Mouse (Mus musculus) brain, embryonic 18.5 days (tissue): ENCODE data around the gene Cyfip2.

Source experiments
- DNase-seq: peaks from one replicate; pipeline ENCODE4 v3.0.0-alpha.2; 2012; ENCODE audit warnings: low read depth, low spot score

Gene Cyfip2

GRCm38 (mm10) chr11:46308271-46308974 is 4.2 kb downstream of the Cyfip2 start:
- DNase-seq: no peak

DNA sequence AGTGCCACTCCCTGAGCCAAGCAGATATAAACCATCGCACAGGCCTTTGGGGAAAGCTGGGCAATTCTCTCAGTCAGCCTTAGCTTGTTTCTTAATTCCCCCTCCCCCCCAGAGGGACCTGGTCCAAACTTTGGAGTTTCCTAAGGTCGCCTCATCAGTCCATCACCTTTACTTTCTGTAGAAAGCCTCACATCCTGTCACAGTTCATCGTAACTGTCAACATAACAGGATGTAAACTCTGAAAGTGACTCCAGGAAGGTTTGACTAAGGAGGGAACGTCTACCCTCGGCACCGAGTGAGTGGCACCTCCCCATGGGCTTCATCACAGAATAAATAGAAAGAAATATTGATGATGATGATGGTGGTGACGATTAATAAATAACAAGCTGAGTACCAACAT is 4.9 kb downstream of the Cyfip2 start:
- no peak for DNase-seq

GRCm38 (mm10) chr11:46306776-46307175 is 5.9 kb downstream of the Cyfip2 start:
- DNase-seq: no peak

DNA sequence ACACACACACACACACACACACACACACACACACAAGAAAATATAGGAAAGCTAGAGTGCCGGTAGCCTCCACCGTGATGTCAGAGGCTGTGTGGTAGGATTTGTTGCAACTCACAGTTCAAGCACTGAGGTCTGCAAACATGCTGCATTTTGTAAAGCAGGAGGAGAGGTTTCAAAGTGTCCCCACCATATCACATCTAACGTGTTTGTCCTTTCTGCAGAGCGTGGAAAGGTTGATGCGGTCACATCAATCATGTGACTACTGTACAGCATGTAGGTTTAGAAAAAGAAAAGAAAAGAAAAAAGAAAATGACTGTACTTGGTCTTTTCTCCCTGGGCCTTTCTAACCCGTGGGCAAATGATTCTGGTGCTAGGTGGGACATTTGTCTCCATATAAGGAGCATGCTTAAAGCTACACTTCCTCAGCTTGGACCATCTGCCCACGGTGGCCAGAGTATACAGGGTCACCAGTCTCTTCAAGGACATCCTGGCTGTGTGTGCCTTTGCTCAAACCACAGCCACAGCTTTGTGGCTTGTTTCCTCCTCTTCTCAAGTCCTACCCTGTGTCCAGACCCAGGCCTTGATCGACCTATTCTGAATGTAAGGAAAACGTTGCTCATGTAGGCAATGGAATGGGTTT is 6.7 kb downstream of the Cyfip2 start:
- no peak for DNase-seq

DNA sequence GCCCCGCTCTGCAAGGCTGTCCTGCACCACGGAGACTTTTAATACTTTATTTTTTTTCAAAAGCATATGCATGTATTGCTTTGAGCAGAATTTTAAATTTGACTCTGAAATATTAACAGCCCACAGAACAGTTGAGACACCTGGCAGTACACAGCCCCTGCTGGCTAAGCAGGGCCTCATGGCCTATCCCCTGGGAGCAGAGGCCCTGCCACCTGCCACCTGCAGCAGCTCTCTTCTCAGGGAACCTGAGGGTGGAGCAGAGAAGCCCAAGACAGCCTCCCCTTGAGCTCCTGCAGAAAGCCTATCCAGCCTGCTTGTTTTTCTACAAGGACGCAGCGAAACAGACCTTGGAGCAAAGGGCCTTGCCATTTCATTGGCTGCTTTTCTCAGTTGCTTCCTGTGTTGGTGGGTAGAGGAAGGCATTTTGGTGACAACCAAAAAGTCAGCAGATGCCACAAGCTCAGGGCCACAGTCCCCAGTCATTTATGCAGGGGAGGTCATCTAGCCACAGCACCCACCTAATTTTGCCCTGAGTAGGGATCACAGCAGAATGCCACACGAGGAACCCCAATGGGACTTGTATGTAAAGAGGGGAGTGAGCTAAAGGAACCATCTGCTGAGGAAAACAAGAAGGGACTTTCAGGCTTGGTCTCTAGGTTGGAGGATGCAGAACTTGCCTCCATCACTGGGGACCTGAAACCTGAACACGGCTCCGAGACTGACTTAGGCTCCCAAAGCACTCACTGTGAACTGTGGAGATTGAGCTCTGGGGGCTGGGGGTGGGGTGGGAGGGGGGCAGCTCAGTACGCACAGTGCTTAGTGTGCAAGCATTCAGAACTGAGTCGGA is 7.6 kb downstream of the Cyfip2 start:
- no peak for DNase-seq

GRCm38 (mm10) chr11:46304093-46304492 is 8.6 kb downstream of the Cyfip2 start:
- DNase-seq: no peak

DNA sequence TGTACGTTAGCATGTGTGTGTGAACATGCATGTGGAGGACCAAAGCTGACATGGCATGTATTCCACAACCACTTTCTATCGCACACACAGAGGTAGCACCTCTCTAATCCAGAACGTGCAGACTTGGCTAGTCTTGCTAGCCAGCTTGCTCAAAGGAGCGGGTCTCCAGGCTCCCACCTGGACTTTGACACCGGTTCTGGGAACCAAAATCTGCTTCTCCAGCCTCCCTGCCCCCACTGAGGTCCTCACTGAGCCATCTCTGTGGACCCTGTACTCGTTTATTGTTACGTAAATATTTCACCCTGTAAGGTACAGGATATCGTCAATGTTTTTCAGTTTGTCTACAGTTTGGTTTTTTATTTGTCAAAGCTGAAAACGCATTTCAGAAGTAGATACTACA is 10.2 kb downstream of the Cyfip2 start:
- DNase-seq: no peak

DNA sequence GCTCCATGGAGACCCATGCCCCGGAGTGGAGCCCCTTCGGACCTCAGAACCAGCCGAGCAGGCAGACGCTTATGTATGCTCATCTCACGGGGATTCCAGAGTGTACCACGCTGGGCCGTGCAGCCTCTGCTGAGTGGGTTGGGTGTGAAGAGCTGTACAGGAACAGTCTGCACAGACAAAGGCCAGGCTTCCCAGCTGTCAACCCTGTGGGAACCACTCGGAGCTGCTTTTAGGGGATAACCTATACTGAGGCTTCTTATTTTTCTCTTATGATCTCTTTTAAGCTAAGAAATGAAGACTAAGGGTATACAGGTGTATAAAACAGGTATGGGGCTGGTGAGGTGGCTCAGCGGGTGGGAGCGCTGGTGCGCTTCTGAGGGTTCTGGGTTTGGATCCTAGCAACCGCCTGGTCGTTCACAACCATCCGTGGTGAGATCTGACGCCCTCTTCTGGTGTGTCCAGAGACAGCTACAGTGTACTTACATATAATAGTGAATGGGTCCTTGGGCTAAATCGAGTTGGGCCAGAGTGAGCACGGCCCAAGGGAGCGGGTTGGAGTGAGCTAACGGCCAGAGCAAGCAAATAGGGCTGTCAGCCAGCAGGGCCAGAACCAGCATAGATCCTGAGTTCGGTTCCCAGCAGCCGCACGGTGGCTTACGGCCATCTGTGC is 10.9 kb downstream of the Cyfip2 start:
- DNase-seq: no peak

DNA sequence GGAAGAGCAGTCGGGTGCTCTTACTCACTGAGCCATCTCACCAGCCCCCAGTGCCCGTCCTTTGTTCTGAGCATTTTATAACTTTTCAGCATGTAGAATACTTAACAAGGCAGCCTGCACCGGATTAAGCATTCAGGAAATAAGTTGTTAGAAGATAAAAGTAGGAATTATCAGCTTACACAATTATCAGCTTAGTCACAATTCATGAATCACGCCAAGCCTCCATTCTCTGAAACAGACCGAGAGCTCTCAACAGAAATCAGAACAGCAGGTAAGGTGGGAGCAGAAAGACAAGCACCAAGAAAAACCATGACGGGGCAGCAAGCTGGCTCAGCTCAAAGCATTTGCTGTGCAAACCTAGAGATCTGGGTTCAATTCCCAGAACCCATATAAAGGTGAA is 12.8 kb downstream of the Cyfip2 start:
- no peak for DNase-seq

- no peak for DNase-seq
Observed at GRCm38 (mm10) chr11:46298889-46299785, 13.5 kb downstream of the Cyfip2 start.

DNA sequence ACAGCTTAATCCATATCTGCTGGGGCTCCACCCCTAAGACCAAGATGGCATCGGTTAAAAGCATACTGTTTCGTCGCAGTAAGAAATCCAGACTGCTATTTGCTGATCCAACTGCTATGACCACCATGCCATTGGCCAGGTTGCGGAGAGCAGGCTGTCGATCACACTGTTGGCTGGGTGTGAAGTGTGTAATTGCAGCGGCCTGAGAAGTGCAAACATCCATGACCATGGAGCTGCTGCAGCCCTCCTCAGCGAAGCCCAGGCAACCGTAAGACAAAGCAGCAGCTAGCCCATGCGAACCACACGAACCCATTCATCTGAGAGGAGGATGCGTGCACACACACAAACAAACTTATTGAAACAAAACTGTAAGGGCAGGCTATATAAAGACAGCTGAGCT is 18.3 kb downstream of the Cyfip2 start:
- no peak for DNase-seq

- DNase-seq: no peak
Observed at GRCm38 (mm10) chr11:46293491-46293890, 19.2 kb downstream of the Cyfip2 start.

- DNase-seq: no peak
Observed at GRCm38 (mm10) chr11:46290988-46291405, 21.7 kb downstream of the Cyfip2 start.

DNA sequence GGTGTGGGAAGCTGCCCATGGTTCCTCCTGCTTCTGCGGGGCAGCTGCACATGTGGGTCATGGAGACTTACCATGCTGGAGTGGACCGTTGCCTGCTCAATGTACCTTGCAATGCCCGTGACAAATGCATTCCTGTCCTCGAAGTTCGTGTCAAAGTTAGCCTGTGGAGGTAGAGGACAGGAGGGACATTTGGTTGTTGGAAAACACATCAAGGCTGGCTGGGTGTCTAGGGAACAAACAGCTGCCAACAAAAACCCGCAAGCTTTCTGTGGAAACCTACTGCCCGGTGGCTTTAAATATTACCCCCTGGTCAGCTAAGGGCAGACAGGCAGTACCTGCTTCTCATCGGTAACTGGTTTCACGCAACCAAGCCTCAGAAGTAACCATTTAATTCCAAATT is 23.1 kb downstream of the Cyfip2 start:
- DNase-seq: no peak

- no peak for DNase-seq
Observed at GRCm38 (mm10) chr11:46289022-46289421, 23.6 kb downstream of the Cyfip2 start.

DNA sequence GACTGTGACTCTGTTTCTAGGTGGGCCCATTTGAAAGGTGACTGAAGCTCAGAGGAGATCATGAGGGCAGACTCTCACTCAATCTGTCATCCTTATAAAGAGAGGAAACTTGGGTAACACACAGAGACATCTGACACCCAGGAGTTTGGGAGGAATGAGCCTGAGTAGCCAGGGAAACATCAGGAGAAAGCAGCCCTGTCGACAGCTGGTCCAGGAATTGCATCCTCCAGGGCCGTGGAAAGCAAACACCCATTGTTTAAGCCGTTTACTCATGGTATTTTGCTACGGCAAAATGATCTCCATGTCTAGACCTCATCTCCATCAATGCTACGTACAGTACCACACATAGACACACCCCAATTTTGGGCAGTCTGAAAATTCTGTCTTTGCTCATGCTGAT is 24.6 kb downstream of the Cyfip2 start:
- DNase-seq: no peak

GRCm38 (mm10) chr11:46286803-46287202 is 25.9 kb downstream of the Cyfip2 start:
- no peak for DNase-seq

DNA sequence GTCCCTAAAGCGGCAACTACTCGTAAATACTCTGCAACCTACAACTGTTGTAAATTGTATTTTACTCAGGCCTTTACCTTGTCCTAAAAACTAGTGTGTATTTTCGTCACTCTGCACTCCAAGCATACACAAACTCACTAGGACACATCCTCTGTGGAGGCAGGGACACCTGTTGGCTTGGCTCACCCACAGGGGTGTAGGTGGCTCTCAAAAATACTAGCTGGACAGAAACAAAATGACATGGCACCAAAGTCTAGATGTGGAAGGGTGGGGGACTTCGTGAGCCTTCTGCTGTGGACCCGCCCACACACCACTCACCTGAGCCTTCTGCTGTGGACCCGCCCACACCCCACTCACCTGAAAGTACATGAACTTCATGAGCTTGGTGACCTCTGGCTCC is 28.9 kb downstream of the Cyfip2 start:
- no peak for DNase-seq

GRCm38 (mm10) chr11:46282612-46283011 is 30.0 kb downstream of the Cyfip2 start:
- no peak for DNase-seq

DNA sequence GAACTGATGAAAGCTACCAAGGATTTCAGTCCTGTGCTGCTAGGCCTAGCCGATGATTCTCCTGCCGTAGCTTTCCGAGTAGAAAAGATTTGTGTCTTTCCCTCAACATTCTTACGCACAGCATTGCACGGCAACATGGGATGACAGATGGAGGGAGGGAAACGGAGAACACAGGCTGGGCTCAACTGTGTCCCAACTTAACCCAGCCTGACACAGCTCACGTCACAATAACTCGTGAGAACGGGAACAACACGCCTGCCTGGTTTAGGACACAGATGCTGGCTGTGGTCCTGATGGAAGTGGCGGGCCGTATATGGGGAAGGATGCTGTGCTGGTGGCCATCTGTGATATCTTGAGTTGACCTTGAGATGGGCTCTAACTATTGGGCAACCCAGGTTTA is 34.0 kb downstream of the Cyfip2 start:
- DNase-seq: no peak

GRCm38 (mm10) chr11:46278140-46278539 is 34.5 kb downstream of the Cyfip2 start:
- no peak for DNase-seq
